Mouse (Mus musculus) limb, embryonic 14.5 days (tissue): ENCODE measurements at regions not wholly inside any gene's neighbourhood (a gene's known extent, or its start where the extent isn't known, plus 50 kb on each side); places are given as distances from the start of the nearest gene placed in this dataset.

ENCODE experiments used
- ATAC-seq: fragments of 200-750 bp; cut with Nextera tagmentation; 2 replicates; pipeline ENCODE4 v1.8.0; 2017; ENCODE audit warnings: low read depth, moderate number of reproducible peaks, moderate TSS enrichment; ENCODE audit not compliant: low FRiP score
- DNase-seq: peaks from one replicate; pipeline ENCODE4 v3.0.0-alpha.2; 2015; ENCODE audit warnings: low spot score
- H3K27ac ChIP-seq: fragments of 300-500 bp; sonication (generic); replicated peaks from 2 replicates; pipeline ENCODE4 v1.5.1; 2014; ENCODE audit warnings: low read depth, mild to moderate bottlenecking, low read length, moderate library complexity, mixed read lengths
- H3K27me3 ChIP-seq: fragments of 300-500 bp; sonication (generic); 2 replicates; pipeline ENCODE4 v1.6.1; 2014; ENCODE audit warnings: low read length, mixed read lengths; ENCODE audit not compliant: control insufficient read depth, insufficient read depth
- H3K36me3 ChIP-seq: fragments of 300-500 bp; sonication (generic); 2 replicates; pipeline ENCODE4 v1.6.1; 2014; ENCODE audit warnings: mild to moderate bottlenecking, low read length, moderate library complexity, mixed read lengths; ENCODE audit not compliant: control insufficient read depth, insufficient read depth
- H3K4me1 ChIP-seq: fragments of 300-500 bp; sonication (generic); 2 replicates; pipeline ENCODE4 v1.6.1; 2014; ENCODE audit warnings: antibody characterized with exemption, low read length, mixed read lengths; ENCODE audit not compliant: control insufficient read depth, insufficient read depth
- H3K4me2 ChIP-seq: fragments of 300-500 bp; sonication (generic); replicated peaks from 2 replicates; pipeline ENCODE4 v1.6.1; 2014; ENCODE audit warnings: low read depth, mild to moderate bottlenecking, low read length, moderate library complexity; ENCODE audit not compliant: severe bottlenecking
- H3K4me3 ChIP-seq: fragments of 300-500 bp; sonication (generic); replicated peaks from 2 replicates; pipeline ENCODE4 v1.5.1; 2014; ENCODE audit warnings: low read length
- H3K9ac ChIP-seq: fragments of 300-500 bp; sonication (generic); 2 replicates; pipeline ENCODE4 v1.6.1; 2014; ENCODE audit warnings: mild to moderate bottlenecking, low read depth, low read length, moderate library complexity; ENCODE audit not compliant: severe bottlenecking
- H3K9me3 ChIP-seq: fragments of 300-500 bp; sonication (generic); 2 replicates; pipeline ENCODE4 v1.6.1; 2016; ENCODE audit warnings: low read length; ENCODE audit not compliant: control insufficient read depth
- POLR2A ChIP-seq: fragments of 200-500 bp; IDR thresholded peaks from 2 replicates; pipeline ENCODE4 v1.8.0; 2012; ENCODE audit warnings: inconsistent platforms, mild to moderate bottlenecking, moderate library complexity, borderline replicate concordance; ENCODE audit not compliant: insufficient read depth, insufficient read length; ENCODE audit errors: extremely low read depth
- WGBS: fragments of 180-500 bp; shearing (Covaris S2); extraction: QIAGEN DNeasy Blood & Tissue Kit; methylation state at CpG from one replicate; pipeline ENCODE4 v1.1.7; 2014; 5-methylcytosine and 5-hydroxymethylcytosine counted together

DNA sequence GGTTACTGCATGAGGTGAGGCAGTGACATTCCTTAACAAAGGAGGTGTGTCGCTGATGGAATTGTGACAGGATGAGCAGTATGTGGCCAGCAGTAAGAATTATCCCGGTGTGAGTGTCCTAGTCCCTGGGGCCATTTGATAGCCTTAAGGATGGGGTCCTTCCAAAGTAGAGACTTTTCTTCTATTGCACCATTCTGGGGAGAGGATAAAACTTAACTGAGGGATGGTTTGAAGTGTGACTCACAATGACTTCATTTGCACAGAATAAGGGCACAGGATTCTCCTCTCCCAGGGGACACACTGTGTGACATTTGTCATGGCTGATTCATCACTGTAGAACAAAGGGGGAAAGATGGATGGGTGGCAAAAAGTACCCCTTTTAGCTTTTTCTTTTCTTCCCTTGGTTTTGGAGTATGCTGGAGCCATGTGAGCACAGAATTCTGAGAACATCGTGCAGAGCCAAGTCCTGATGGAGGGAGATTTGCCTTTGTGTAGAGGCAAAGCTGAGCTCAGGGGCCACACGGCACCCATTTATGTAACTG lies 63.6 kb upstream of the Gpr12 start:
- ATAC-seq (no peak), DNase-seq (no peak)
- no peaks in the 10 kb centered on the region for H3K9me3 ChIP-seq
- no peaks in the 10 kb centered on the region for H3K36me3 ChIP-seq
- no peak overlapping the region for H3K27ac ChIP-seq
- H3K27me3 ChIP-seq, result no peaks in the 10 kb centered on the region
- TF ChIP-seq POLR2A, result no peak
- no peaks in the 10 kb centered on the region for H3K4me1 ChIP-seq
- no peak overlapping the region for H3K4me2 ChIP-seq
- 78% methylated on average over 4 of the region's 4 CpGs for WGBS
- no peak overlapping the region for H3K9ac ChIP-seq
- H3K4me3 ChIP-seq, result no peak overlapping the region

DNA sequence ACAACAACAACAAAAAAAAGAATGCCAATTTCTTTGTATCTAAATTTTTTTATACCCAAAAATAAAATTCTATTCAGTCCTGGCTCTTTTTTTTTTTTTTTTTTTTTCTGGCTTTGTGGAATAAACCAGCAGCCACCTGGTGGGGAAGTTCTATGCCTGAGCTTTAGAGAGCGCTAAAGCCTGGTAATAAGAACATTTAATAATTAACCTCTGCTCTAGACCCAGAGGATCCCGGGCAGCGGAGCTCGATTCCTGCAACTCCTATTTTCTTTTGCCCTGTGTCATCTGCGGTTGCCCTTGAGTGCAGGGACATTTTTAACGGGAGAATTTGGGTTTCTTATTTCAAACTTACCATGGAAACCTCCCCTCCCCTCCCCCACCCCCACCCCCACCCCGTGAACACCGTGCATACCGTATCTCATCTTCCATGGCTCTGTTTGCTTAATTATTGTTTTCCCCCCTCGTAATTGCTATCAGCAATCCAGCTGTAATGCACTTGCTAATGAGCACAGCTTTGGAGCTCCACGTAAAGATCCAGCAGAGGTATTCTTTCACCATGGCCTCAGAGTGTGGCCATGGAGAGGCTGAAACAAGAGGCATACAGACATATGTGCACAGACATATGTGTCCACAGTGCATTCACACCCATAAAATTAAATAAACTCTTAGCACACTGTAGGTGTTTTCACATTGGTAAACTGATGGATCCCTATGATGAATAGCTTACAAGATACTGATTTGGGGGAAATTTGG lies 62.8 kb upstream of the Gpr12 start:
- 43% methylated on average over 11 of the region's 11 CpGs for WGBS
- DNase-seq (no peak), ATAC-seq (no peak)
- H3K4me1 ChIP-seq, result no peaks in the 10 kb centered on the region
- no peak overlapping the region for H3K4me2 ChIP-seq
- H3K9ac ChIP-seq, result no peak overlapping the region
- no peaks in the 10 kb centered on the region for H3K27me3 ChIP-seq
- H3K36me3 ChIP-seq, result no peaks in the 10 kb centered on the region
- H3K4me3 ChIP-seq, result no peak overlapping the region
- H3K27ac ChIP-seq, result no peak overlapping the region
- no peak for TF ChIP-seq POLR2A
- H3K9me3 ChIP-seq, result no peaks in the 10 kb centered on the region

DNA sequence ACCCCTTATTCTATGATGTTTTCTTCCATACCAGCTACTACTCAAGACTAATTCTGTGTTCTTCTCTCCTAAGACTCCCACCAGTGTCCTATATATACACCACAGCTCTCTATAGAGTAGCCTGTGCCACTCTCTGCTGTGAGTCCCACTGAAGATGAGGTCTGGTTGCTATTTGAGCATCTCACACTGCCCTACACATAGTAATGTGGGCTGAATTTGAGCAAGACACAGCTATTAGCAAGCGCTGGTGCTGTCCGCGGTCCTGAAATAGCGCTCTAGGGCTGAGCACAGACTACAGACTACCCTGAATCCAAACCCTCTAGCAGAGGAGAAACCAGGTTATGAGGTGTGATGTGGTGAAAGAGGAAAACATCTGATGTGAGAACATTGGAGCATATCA lies 59.5 kb upstream of the Gpr12 start:
- DNase-seq (peak; percentile 93), ATAC-seq (no peak)
- H3K27me3 ChIP-seq, result no peaks in the 10 kb centered on the region
- no peak overlapping the region for H3K4me2 ChIP-seq
- H3K27ac ChIP-seq, result no peak overlapping the region
- TF ChIP-seq POLR2A, result no peak
- H3K9me3 ChIP-seq, result no peaks in the 10 kb centered on the region
- H3K36me3 ChIP-seq, result no peaks in the 10 kb centered on the region
- H3K4me1 ChIP-seq, result no peaks in the 10 kb centered on the region
- 1% methylated on average over 4 of the region's 4 CpGs for WGBS
- no peak overlapping the region for H3K4me3 ChIP-seq
- H3K9ac ChIP-seq, result no peak overlapping the region

DNA sequence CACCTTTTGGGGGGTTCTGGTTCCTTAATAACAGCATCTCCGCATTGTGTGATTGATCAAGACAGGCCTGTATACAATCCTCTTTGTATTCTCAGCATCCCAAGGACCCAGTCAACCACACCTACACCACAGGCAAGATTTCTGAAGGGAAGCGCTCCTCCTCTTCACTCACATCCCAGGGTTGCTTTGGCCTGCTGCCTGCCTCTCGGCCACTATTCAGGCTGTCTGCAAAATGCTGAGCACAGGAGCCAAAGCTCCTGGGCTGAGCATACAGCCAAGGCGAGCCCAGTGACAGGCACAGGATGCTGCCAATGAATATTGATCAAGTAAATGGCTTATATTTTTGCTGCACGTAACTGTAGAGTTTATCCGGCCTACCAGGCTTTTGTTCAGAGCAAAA lies 56.9 kb upstream of the Gpr12 start:
- ATAC-seq, result no peak
- H3K9ac ChIP-seq, result no peak overlapping the region
- no peak for TF ChIP-seq POLR2A
- no peak for DNase-seq
- no peaks in the 10 kb centered on the region for H3K36me3 ChIP-seq
- H3K4me1 ChIP-seq, result no peaks in the 10 kb centered on the region
- H3K27me3 ChIP-seq, result no peaks in the 10 kb centered on the region
- 74% methylated on average over 6 of the region's 6 CpGs for WGBS
- H3K4me2 ChIP-seq, result no peak overlapping the region
- H3K27ac ChIP-seq, result no peak overlapping the region
- no peaks in the 10 kb centered on the region for H3K9me3 ChIP-seq
- H3K4me3 ChIP-seq, result no peak overlapping the region

DNA sequence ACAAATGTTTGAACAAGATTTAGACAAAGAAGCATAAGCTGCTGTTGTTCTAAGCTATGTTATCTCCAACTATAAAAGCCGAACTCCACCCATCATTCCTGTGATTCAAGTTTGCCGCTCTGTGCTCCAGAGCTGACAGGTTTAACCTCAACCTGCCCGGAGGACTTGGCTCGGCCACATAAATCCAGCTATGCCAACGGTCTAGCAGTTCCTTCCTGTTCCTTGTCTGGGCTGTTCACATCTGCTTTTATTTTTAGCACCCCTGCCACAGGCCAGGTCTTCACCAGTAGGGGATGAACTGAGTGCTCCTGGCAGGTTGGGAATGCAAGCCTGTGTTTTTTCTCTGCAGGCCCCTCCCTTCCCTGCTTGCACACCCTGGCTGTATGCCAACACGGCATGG lies 51.8 kb upstream of the Gpr12 start:
- Histone ChIP-seq H3K4me1 (no peaks in the 10 kb centered on the region), H3K36me3 (no peaks in the 10 kb centered on the region), H3K9ac (no peak overlapping the region), H3K9me3 (no peaks in the 10 kb centered on the region), H3K27ac (no peak overlapping the region), H3K4me2 (no peak overlapping the region), H3K27me3 (no peaks in the 10 kb centered on the region), H3K4me3 (no peak overlapping the region)
- no peak for TF ChIP-seq POLR2A
- ATAC-seq (no peak), DNase-seq (no peak)
- WGBS, result 65% methylated on average over 6 of the region's 6 CpGs
